Mouse (Mus musculus): ENCODE measurements around the gene Pard3b. TPM values are rescaled to one million over a fixed set of nuclear protein-coding genes. Genes with fewer than 3 reads are reported as not detected.

Pard3b gene
- polyA plus RNA-seq, 1 experiment, result not detected

- TF ChIP-seq GATA1 (IDR thresholded peaks at IDR 0.05; ENCODE audit: low read length), result no peak
Observed at GRCm38 (mm10) chr1:62071139-62071538, 432.5 kb downstream of the Pard3b start.

GRCm38 (mm10) chr1:62076171-62076570 is 437.5 kb downstream of the Pard3b start:
- no peak for TF ChIP-seq GATA1 (IDR thresholded peaks at IDR 0.05; ENCODE audit: low read length)

GRCm38 (mm10) chr1:62081129-62081528 is 442.5 kb downstream of the Pard3b start:
- no peak for TF ChIP-seq GATA1 (IDR thresholded peaks at IDR 0.05; ENCODE audit: low read length)

GRCm38 (mm10) chr1:62085995-62086394 is 447.4 kb downstream of the Pard3b start:
- no peak for TF ChIP-seq GATA1 (IDR thresholded peaks at IDR 0.05; ENCODE audit: low read length)

- TF ChIP-seq GATA1 (IDR thresholded peaks at IDR 0.05; ENCODE audit: low read length), result no peak
Observed at GRCm38 (mm10) chr1:62087464-62087863, 448.8 kb downstream of the Pard3b start.

- no peak for TF ChIP-seq GATA1 (IDR thresholded peaks at IDR 0.05; ENCODE audit: low read length)
Observed at GRCm38 (mm10) chr1:62094885-62095284, 456.3 kb downstream of the Pard3b start.

GRCm38 (mm10) chr1:62122426-62122825 is 483.8 kb downstream of the Pard3b start:
- TF ChIP-seq GATA1 (IDR thresholded peaks at IDR 0.05; ENCODE audit: low read length), result no peak

- TF ChIP-seq GATA1 (IDR thresholded peaks at IDR 0.05; ENCODE audit: low read length), result no peak
Observed at GRCm38 (mm10) chr1:62129186-62129585, 490.6 kb downstream of the Pard3b start.

GRCm38 (mm10) chr1:62148134-62148533 is 509.5 kb downstream of the Pard3b start:
- TF ChIP-seq GATA1 (IDR thresholded peaks at IDR 0.05; ENCODE audit: low read length), result no peak

- no peak for TF ChIP-seq GATA1 (IDR thresholded peaks at IDR 0.05; ENCODE audit: low read length)
Observed at GRCm38 (mm10) chr1:62148786-62149185, 510.2 kb downstream of the Pard3b start.

GRCm38 (mm10) chr1:62155970-62156369 is 517.3 kb downstream of the Pard3b start:
- no peak for TF ChIP-seq GATA1 (IDR thresholded peaks at IDR 0.05; ENCODE audit: low read length)

- no peak for TF ChIP-seq GATA1 (IDR thresholded peaks at IDR 0.05; ENCODE audit: low read length)
Observed at GRCm38 (mm10) chr1:62159592-62159991, 521.0 kb downstream of the Pard3b start.

- no peak for TF ChIP-seq GATA1 (IDR thresholded peaks at IDR 0.05; ENCODE audit: low read length)
Observed at GRCm38 (mm10) chr1:62175013-62175640, 536.5 kb downstream of the Pard3b start.

- TF ChIP-seq GATA1 (IDR thresholded peaks at IDR 0.05; ENCODE audit: low read length), result no peak
Observed at GRCm38 (mm10) chr1:62181638-62182037, 543.0 kb downstream of the Pard3b start.

GRCm38 (mm10) chr1:62182634-62183033 is 544.0 kb downstream of the Pard3b start:
- no peak for TF ChIP-seq GATA1 (IDR thresholded peaks at IDR 0.05; ENCODE audit: low read length)

- TF ChIP-seq GATA1 (IDR thresholded peaks at IDR 0.05; ENCODE audit: low read length), result no peak
Observed at GRCm38 (mm10) chr1:62190786-62191185, 552.2 kb downstream of the Pard3b start.

- no peak for TF ChIP-seq GATA1 (IDR thresholded peaks at IDR 0.05; ENCODE audit: low read length)
Observed at GRCm38 (mm10) chr1:62197515-62197914, 558.9 kb downstream of the Pard3b start.

- TF ChIP-seq GATA1 (IDR thresholded peaks at IDR 0.05; ENCODE audit: low read length), result no peak
Observed at GRCm38 (mm10) chr1:62200919-62201318, 562.3 kb downstream of the Pard3b start.

Measured in G1E-ER4 (cell line).